Mouse (Mus musculus) megakaryocyte, embryonic 14.5 days (primary cell): Measurements from ENCODE around the gene Eps8.

Experiments used
- FLI1 ChIP-seq: IDR thresholded peaks from 2 replicates; pipeline ENCODE4 v1.6.1; 2012; ENCODE audit warnings: low read length, inconsistent platforms, mixed read lengths
- GATA1 ChIP-seq: IDR thresholded peaks from 3 replicates; pipeline ENCODE4 v1.6.1; 2012; ENCODE audit warnings: mixed read lengths, low read length, inconsistent platforms, borderline replicate concordance

GRCm38 (mm10) chr6:137497208-137497835, 157.4 kb downstream of the Eps8 start:
- TF ChIP-seq GATA1: no peak
- TF ChIP-seq FLI1: no peak
